Mouse (Mus musculus) lung, adult 2 months (tissue): ENCODE results near the gene Meiob.

Experiments used
- CTCF ChIP-seq: fragments of 200-500 bp; IDR thresholded peaks from 2 replicates; pipeline ENCODE4 v1.5.1; 2011; ENCODE audit warnings: mild to moderate bottlenecking, low read length, control low read depth; ENCODE audit not compliant: insufficient read depth
- POLR2A ChIP-seq: fragments of 200-500 bp; IDR thresholded peaks from 2 replicates; pipeline ENCODE4 v1.6.1; 2011; ENCODE audit warnings: low read depth, mild to moderate bottlenecking, control low read depth, low read length, borderline replicate concordance; ENCODE audit errors: extremely low read depth

GRCm38 (mm10) chr17:24885356-24886133, 81.5 kb downstream of the Meiob start:
- TF ChIP-seq POLR2A (no peak), CTCF (no peak)
